Mouse (Mus musculus) olfactory bulb, adult 2 months (tissue): Measurements from ENCODE around the gene Spint5.

Source experiments
- CTCF ChIP-seq: fragments of 200-500 bp; IDR thresholded peaks from 2 replicates; pipeline ENCODE4 v1.5.1; 2012; ENCODE audit warnings: low read depth, mild to moderate bottlenecking, low read length, moderate library complexity; ENCODE audit not compliant: insufficient read depth
- POLR2A ChIP-seq: fragments of 200-500 bp; IDR thresholded peaks from 2 replicates; pipeline ENCODE4 v1.6.1; 2012; ENCODE audit warnings: mild to moderate bottlenecking, low read depth, low read length, moderate library complexity; ENCODE audit not compliant: insufficient read depth

- TF ChIP-seq CTCF (no peak), POLR2A (no peak)
Measured at GRCm38 (mm10) chr2:164739876-164740275, 24.8 kb downstream of the Spint5 start.
